Mouse (Mus musculus) frontal cortex, postnatal 36 days (tissue): ENCODE measurements around the gene Lim2.
"Not testable (repeated sequence)": the region's sequence is repeated elsewhere in the genome, so short reads cannot be mapped to it uniquely, and the experiment has no call there.

ENCODE experiments used
- DNase-seq, 2 experiments: peaks; one replicate each; pipeline ENCODE4 v3.0.0; 2022; ENCODE audit warnings: low spot score in 2 of 2

The Lim2 gene

DNA sequence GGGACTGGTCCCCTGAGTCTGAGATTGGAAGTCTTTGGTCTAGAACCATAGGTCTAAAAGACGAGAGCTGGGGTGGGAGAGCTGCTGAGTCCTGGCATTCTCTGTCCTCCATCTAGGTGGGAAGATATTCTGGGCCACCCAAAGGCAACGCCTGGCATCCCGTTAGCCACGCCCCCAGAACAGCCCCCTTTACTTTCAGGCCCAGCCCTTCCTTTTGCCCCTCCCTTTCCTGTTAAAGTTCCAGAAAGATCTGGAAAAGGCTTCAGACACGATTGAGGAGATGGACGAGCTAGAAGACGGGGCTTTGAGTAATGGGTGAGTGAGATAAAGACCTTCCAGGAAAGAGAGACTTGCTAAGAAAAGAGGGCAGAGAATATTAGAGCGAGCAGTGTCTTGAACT is at the start of gene Lim2:
Lim2 (plus strand) TSS at position 265 of the 400 bp plus-strand sequence.
- no peak for DNase-seq

GRCm38 (mm10) chr7:43378226-43378625 is 49.2 kb upstream of the Lim2 start:
- peak; percentile 21 to 52 for DNase-seq

GRCm38 (mm10) chr7:43392349-43393121 is 34.9 kb upstream of the Lim2 start:
- no peak for DNase-seq

- no peak for DNase-seq
Observed at GRCm38 (mm10) chr7:43399501-43399900, 28.0 kb upstream of the Lim2 start.

- DNase-seq, result no peak
Observed at GRCm38 (mm10) chr7:43402718-43403117, 24.8 kb upstream of the Lim2 start.

- no peak for DNase-seq
Observed at GRCm38 (mm10) chr7:43407573-43407972, 19.9 kb upstream of the Lim2 start.

- no peak for DNase-seq
Observed at GRCm38 (mm10) chr7:43408131-43408553, 19.3 kb upstream of the Lim2 start, which contains the start of gene Siglecg. Siglecg (plus strand) TSS chr7:43408204.

DNA sequence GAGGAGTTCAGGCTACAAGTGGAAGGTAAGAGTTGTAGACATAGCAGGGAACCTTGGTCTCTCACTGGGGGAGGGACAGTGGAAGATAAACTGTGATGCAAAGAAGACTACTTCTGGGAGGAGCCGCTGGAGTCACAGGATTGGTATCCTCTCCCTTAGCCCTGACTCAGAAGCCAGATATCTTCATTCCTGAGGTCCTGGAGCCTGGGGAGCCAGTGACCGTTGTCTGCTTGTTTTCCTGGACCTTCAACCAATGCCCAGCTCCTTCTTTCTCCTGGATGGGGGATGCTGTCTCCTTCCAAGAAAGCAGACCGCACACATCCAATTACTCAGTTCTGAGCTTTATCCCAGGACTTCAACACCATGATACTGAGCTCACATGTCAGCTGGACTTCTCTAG is 18.4 kb upstream of the Lim2 start:
- DNase-seq, result no peak

DNA sequence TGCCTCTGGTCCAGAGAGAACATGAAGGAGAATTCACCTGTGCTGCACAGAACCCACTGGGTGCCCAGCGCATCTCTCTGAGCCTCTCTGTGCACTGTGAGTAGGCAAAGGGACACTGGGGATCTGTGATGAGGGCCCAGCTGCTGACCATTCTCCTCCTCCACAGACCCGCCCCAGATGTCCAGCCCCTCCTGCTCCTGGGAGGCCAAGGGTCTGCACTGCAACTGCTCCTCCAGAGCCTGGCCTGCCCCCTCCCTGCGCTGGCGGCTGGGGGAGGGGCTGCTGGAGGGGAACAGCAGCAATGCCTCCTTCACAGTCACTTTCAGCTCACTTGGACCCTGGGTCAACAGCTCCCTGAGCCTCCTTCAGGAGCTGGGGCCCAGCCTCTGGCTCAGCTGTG is 15.7 kb upstream of the Lim2 start:
- not testable (repeated sequence) for DNase-seq

DNA sequence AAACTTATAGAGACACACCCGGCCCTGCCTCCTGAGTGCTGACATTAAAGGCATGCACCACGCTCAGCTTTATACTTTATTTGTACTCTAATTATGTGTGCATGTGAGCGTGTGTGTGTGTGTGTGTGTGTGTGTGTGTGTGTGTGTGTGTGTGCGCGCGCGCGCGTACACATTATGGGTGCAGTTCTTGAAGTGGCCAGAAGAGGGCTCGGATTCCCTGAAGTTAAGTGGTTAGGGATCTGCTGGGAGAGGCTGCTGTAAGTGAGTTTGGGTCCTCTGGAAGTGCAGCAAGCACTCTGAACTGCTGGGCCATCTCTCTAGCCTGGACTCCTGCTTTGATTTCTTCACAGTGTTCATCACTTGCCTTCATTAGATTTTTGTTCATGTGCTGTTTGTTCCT is 10.2 kb upstream of the Lim2 start:
- no peak for DNase-seq

DNA sequence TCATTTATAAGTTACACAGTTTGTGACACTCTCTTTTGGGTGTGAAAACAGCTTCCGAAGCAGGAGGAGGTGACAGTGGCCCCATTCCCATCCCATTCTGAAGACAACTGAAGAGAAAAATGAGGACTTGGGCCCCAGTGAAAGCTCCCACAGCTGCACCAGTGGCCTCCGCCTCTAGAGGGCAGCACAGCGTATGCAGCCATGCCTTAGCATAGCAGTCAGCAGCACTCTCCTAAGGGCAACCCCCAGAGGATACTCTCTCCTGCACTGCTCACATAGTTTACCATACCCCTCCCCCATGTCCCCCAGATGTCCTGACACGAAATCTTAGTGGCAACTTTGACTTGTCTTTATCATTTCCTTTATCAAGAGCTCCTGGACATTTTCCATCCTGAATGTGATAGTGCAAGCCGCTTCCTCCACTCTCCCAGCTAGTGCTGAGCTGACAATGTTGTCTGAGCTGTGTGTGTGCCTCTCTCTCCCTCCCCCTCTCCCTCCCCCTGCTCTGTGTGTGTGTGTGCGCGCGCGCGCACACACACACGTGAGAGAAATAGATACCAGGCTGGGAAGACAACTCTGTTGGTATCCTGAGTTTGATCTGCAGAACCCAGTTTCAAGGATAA is 4.4 kb upstream of the Lim2 start:
- peak; percentile 87 to 90 for DNase-seq

DNA sequence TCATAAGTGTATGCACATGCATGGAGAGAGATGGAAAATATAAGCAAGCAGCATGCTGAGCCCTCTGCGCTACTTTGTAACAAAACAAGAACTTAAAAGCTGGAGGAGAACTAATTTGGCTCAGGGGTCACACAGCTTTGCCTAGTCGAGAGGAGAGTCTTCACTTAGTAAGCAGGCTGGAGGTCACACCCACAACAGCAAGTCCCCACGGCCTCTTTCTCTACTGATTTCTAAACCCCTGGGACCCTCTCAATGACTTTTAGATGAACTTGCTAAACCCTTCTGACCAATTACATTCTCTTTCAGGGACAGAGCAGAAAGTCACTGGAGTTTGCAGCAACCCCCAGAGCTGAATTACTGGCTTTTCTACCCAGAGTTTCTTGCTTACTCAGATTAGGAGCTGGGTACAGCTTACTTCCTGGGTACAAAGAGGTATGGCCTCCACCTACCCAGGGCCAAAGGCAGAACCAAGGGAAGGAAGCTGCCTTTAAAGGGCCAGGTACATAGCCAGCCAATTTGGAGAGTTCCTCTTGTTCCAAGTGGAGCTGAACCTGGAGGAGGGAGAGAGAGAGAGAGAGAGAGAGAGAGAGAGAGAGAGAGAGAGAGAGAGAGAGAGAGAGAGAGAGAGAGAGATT is 3.4 kb upstream of the Lim2 start:
- DNase-seq, result no peak

GRCm38 (mm10) chr7:43429500-43429899 is 2.0 kb downstream of the Lim2 start:
- DNase-seq, result no peak

- DNase-seq, result no peak
Observed at GRCm38 (mm10) chr7:43432891-43433290, 5.4 kb downstream of the Lim2 start.

DNA sequence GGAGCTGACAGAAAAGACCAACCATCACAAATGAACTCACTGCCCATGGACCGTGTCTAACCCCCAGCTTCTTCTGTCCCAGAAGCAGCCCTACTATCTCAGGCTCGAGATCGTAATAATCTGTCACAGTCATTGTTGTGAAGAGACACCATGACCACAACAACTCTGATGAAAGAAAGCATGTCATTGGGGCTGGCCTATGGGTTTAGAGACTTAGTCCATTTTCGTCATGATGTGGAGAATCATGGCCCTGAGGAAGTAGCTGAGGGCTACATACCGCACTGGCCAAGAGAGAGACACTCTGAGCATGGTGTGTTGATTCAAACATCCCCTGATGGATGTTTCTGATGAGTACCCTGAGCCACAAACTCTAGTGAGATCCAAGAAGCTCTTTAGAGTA is 7.2 kb downstream of the Lim2 start:
- DNase-seq, result no peak

DNA sequence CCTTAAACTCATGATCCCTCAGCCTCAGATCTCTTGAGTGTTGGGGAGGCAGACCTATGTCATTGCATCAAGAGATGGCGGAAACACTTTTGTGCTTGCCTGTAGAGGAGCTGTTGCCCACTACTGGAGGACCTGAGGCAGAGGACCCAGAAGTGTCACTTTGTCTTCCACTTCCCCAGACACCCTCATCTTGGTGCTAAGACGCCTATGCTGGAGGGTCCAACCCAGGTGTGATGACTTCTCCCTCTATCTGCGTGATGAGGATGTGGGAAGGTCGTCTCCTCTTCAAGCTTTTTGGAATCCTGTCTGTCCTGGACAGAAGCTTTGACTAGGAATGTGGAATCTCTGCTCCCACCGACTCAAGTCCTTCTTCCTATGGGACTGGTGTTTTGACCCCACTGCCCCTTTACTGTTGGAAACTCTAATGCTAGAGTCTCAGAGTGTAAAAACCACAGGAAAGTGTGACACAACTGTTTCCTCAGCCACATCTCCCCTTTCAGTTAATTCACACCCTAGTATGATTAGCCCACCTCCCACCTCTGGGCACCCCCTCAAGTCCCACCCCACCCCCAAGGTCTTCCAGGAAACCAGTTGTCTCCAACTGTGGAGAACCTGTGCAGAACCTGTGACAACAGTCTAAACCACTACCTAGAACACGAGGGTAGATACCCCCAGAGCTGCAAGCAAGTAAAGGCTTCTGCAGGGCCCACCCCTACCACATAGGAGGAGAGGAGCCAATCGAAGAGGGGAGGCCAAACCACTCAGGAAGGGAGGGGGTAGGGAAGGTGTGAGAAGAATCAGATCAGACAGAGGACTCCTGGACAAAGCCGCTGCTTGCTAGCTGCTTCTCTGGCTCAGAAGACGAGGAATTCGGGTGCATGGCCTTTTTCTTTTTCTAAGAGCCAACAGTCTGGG is 9.1 kb downstream of the Lim2 start, which contains the start of gene Nkg7:
Nkg7 (plus strand) TSS at position 733 of the 915 bp plus-strand sequence.
- no peak for DNase-seq

GRCm38 (mm10) chr7:43438611-43439010 is 11.1 kb downstream of the Lim2 start:
- no peak for DNase-seq

DNA sequence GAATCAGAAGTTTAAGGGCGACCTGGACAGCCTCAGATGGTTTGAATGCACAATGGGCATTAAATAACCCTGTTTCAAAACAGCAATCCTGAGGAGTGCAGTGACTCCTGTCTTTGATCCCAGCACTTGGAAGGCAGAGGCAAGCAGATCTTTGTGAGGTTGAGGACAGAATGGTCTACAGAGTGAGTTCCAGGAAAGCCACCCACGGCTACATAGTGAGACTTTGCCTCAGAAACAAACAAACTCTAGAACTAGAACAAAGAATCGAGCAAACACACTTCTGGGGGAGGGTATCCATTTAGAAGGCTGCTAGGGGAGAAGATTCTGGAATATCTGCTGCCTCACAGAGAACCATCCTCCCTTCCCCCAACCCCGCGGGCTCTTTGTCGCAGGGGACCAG is 13.0 kb downstream of the Lim2 start, which contains the start of gene Cldnd2:
Cldnd2 (plus strand) TSS at position 301 of the 400 bp plus-strand sequence.
- DNase-seq, result no peak

DNA sequence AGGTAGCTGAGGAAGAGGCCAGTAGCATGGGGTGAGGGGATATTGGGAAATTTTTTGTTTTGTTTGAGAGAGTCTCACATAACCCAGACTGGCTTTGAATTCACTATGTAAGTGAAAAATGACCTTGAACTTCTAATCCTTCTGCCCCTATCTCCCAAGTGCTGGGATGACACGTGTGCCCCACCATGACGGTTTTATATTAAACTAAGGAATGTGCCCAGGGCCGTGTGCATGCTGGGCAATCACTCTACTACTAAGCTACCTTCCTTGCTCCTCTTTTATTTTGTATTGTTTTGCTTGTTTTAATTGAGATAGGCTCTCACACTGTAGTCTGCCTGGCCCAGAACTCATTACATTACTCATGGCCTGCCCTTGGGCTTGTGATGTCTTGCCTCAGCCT is 13.6 kb downstream of the Lim2 start:
- no peak for DNase-seq

DNA sequence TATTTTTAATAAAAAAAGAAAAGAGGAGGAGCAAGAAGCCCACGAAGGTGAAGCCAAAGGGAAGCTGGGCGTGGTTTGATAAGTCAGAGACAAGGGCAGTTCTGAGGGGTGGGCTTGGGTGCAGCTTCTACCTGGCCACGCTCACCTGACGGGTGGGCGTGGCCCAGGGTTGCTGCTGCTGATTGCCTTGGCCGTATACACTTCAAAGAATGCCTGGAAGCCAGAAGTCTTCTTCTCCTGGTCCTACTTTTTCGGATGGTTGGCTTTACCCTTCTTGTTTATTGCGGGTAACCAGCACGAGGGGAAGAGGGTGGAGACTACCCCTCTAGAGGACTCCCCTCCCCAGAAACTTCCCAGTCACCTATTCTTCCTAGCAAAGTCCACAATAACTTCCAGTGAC is 15.2 kb downstream of the Lim2 start:
- no peak for DNase-seq

GRCm38 (mm10) chr7:43443126-43443916 is 15.9 kb downstream of the Lim2 start:
- DNase-seq, result peak; percentile 70 to 74
